Mouse (Mus musculus) small intestine, adult 2 months (tissue): ENCODE measurements around the gene Ntf5. TPM values are rescaled to one million over a fixed set of nuclear protein-coding genes. Genes with fewer than 3 reads are reported as not detected.

ENCODE experiments used
- H3K27ac ChIP-seq: fragments of 200-500 bp; 2 replicates; pipeline ENCODE4 v1.5.1; 2012; ENCODE audit warnings: low read depth, low read length, control low read depth, inconsistent platforms; ENCODE audit not compliant: insufficient read depth
- H3K27me3 ChIP-seq: fragments of 200-500 bp; 2 replicates; pipeline ENCODE4 v1.6.1; 2012; ENCODE audit warnings: mild to moderate bottlenecking, moderate library complexity, low read length, inconsistent platforms; ENCODE audit not compliant: control insufficient read depth, insufficient read depth
- H3K36me3 ChIP-seq: fragments of 200-500 bp; 2 replicates; pipeline ENCODE4 v1.6.1; 2012; ENCODE audit warnings: mild to moderate bottlenecking, low read length, control low read depth, inconsistent platforms; ENCODE audit not compliant: control insufficient read depth, insufficient read depth
- H3K4me1 ChIP-seq: fragments of 200-500 bp; 2 replicates; pipeline ENCODE4 v1.6.1; 2012; ENCODE audit warnings: low read length, inconsistent platforms, mixed read lengths; ENCODE audit not compliant: control insufficient read depth, insufficient read depth, insufficient read length
- H3K4me3 ChIP-seq: fragments of 200-500 bp; 2 replicates; pipeline ENCODE4 v1.5.1; 2012; ENCODE audit warnings: low read depth, mild to moderate bottlenecking, control low read depth, inconsistent platforms, low read length, moderate library complexity
- CTCF ChIP-seq: fragments of 200-500 bp; IDR thresholded peaks from 2 replicates; pipeline ENCODE4 v1.5.1; 2012; ENCODE audit warnings: low read depth, mild to moderate bottlenecking, control low read depth, inconsistent platforms, low read length, moderate library complexity, mixed read lengths; ENCODE audit not compliant: insufficient replicate concordance, insufficient read length; ENCODE audit errors: extremely low read depth
- POLR2A ChIP-seq: fragments of 200-500 bp; IDR thresholded peaks from 2 replicates; pipeline ENCODE4 v1.6.1; 2012; ENCODE audit warnings: low read depth, mild to moderate bottlenecking, control low read depth, inconsistent platforms, low read length, moderate library complexity
- WGBS: fragments of 180-500 bp; shearing (Covaris S2); methylation state at CpG from one replicate; pipeline ENCODE4 v1.1.7; 2018; 5-methylcytosine and 5-hydroxymethylcytosine counted together
- polyA plus RNA-seq: library from polyadenylated mRNA; depleted of rRNA; stranded (reverse); fragments of >200 nt; gene quantifications from 2 replicates; pipeline ENCODE4 v1.2.3, GENCODE M21; 2012

Gene Ntf5
- polyA plus RNA-seq, 1 experiment: 0.28 TPM

- 10% methylated on average over 28 of the region's 28 CpGs for WGBS
- Histone ChIP-seq H3K27ac (no peak within 1 kb of the TSS), H3K4me1 (peaks cover 14% of the 10 kb centered on the region), H3K36me3 (no peaks in the 10 kb centered on the region), H3K4me3 (peak within 1 kb of the TSS; percentile 63), H3K27me3 (peaks cover 30% of the 10 kb centered on the region)
- no peak for TF ChIP-seq POLR2A
- peak; percentile 96 for TF ChIP-seq CTCF
Measured at GRCm38 (mm10) chr7:45405091-45406075, 8.1 kb upstream of the Ntf5 start, which contains the start of gene Kcna7. Gene Kcna7, plus strand, starts transcription at chr7:45405653.

- Histone ChIP-seq H3K4me1 (peaks cover 14% of the 10 kb centered on the region), H3K27me3 (peaks cover 36% of the 10 kb centered on the region), H3K36me3 (no peaks in the 10 kb centered on the region), H3K4me3 (peak overlapping the region; percentile 63), H3K27ac (no peak overlapping the region)
- TF ChIP-seq CTCF (no peak), POLR2A (no peak)
- WGBS: 1% methylated on average over 113 of the region's 114 CpGs
Measured at GRCm38 (mm10) chr7:45406157-45407156, 7.0 kb upstream of the Ntf5 start.

- no peak for TF ChIP-seq CTCF
- TF ChIP-seq POLR2A: no peak
- Histone ChIP-seq H3K4me3 (no peak overlapping the region), H3K4me1 (peaks cover 13% of the 10 kb centered on the region), H3K27ac (no peak overlapping the region), H3K36me3 (no peaks in the 10 kb centered on the region), H3K27me3 (peaks cover 40% of the 10 kb centered on the region)
- WGBS: 74% methylated on average over 10 of the region's 10 CpGs
Measured at GRCm38 (mm10) chr7:45407836-45408235, 5.7 kb upstream of the Ntf5 start.

GRCm38 (mm10) chr7:45408351-45408750 is 5.1 kb upstream of the Ntf5 start:
- TF ChIP-seq POLR2A (no peak), CTCF (no peak)
- Histone ChIP-seq H3K4me3 (no peak overlapping the region), H3K27ac (no peak overlapping the region), H3K36me3 (no peaks in the 10 kb centered on the region), H3K27me3 (peaks cover 45% of the 10 kb centered on the region), H3K4me1 (peaks cover 10% of the 10 kb centered on the region)
- WGBS: 61% methylated on average over 7 of the region's 7 CpGs

GRCm38 (mm10) chr7:45408949-45409348 is 4.5 kb upstream of the Ntf5 start:
- Histone ChIP-seq H3K36me3 (no peaks in the 10 kb centered on the region), H3K4me1 (peaks cover 14% of the 10 kb centered on the region), H3K27me3 (peaks cover 51% of the 10 kb centered on the region), H3K27ac (no peak overlapping the region), H3K4me3 (no peak overlapping the region)
- 87% methylated on average over 17 of the region's 17 CpGs for WGBS
- no peak for TF ChIP-seq POLR2A
- TF ChIP-seq CTCF: no peak

- TF ChIP-seq CTCF: no peak
- no peak for TF ChIP-seq POLR2A
- H3K36me3 ChIP-seq: no peaks in the 10 kb centered on the region
- H3K4me1 ChIP-seq: peaks cover 15% of the 10 kb centered on the region
- peaks cover 57% of the 10 kb centered on the region for H3K27me3 ChIP-seq
- H3K4me3 ChIP-seq: no peak overlapping the region
- H3K27ac ChIP-seq: no peak overlapping the region
- 82% methylated on average over 8 of the region's 8 CpGs for WGBS
Measured at GRCm38 (mm10) chr7:45409497-45410163, 3.9 kb upstream of the Ntf5 start.

- 63% methylated on average over 2 of the region's 2 CpGs for WGBS
- no peaks in the 10 kb centered on the region for H3K36me3 ChIP-seq
- peaks cover 60% of the 10 kb centered on the region for H3K27me3 ChIP-seq
- no peak overlapping the region for H3K27ac ChIP-seq
- H3K4me1 ChIP-seq: peaks cover 6% of the 10 kb centered on the region
- TF ChIP-seq POLR2A: no peak
- no peak for TF ChIP-seq CTCF
- H3K4me3 ChIP-seq: no peak overlapping the region
Measured at GRCm38 (mm10) chr7:45412421-45412820, 1.1 kb upstream of the Ntf5 start.
